Mouse (Mus musculus) gastrocnemius, postnatal 25 days (tissue): ENCODE measurements around the gene Meaf6. TPM values are rescaled to one million over a fixed set of nuclear protein-coding genes. Genes with fewer than 3 reads are reported as not detected.

Experiments used
- DNase-seq: peaks from one replicate; pipeline ENCODE4 v3.0.0; 2022
- long read RNA-seq, 2 experiments: library from polyadenylated mRNA; stranded (forward); transcript quantifications; one replicate each; pipeline ENCODE4 v2.0.0; 2021
- total RNA-seq, 2 experiments: library from RNA; stranded (reverse); gene quantifications; 1 replicate in 1 of 2; 2 replicates in 1 of 2; pipeline ENCODE4 v1.2.3; 2021

Meaf6 gene
- total RNA-seq, result 10 to 100 TPM; 10.7 to 12.9 TPM
- long read RNA-seq, experiment 1, partial matches to known transcripts, result 0 of 11 reads
- long read RNA-seq, experiment 1, other reads (novel, unspliced or antisense), result 5 of 11 reads
- long read RNA-seq, experiment 2, full-length matches to known transcripts, result 8 of 12 reads
- long read RNA-seq, experiment 2, partial matches to known transcripts, result 1 of 12 reads
- long read RNA-seq, experiment 2, other reads (novel, unspliced or antisense), result 3 of 12 reads

- DNase-seq, result peak; percentile 90
These were observed at the start of gene Meaf6 for GRCm38 (mm10) chr4:125084403-125085345. TSS of gene Meaf6 (plus strand) at chr4:125085134.

DNA sequence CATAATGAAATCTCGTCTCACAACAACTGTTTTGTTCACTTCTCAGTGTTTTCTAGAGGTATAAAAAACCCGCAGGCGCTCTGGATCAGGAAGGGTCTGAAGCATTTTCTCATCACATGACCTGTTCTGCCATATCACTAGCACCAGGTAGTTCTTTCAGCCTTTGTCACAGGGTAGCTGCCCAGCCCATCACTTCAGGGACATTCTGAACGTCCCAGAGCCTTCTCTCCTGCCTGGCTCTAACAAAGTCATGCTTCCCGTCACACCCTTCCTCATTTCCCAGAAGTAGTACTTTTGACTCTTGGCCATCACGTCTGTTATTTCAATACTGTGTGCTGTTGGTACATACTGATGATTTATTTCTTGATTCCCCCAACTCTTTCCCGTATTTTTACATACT lies 40.5 kb upstream of the Meaf6 start:
- no peak for DNase-seq

- no peak for DNase-seq
These were observed 29.5 kb upstream of the Meaf6 start for GRCm38 (mm10) chr4:125055385-125055784.

GRCm38 (mm10) chr4:125056476-125056875 lies 28.5 kb upstream of the Meaf6 start:
- DNase-seq, result no peak

DNA sequence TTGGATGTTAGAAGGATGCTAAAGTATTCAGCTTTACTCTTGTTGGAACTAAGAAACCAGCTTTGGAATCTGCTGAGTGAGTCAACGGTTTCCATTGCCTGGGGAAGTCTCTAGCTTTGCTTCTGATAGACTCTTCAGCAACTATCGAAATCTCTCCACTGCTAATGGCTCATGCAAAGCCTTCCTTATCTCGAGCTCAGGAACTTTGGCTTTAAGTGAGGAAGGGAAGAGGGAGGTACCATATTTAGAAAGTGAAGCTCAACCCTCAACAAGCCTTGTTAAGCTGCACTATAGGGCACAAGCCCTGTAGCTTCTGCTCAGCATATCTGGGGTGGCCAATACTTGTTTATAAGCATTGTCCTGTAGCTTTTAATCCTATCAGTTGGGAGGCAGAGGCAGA lies 27.7 kb upstream of the Meaf6 start:
- no peak for DNase-seq

DNA sequence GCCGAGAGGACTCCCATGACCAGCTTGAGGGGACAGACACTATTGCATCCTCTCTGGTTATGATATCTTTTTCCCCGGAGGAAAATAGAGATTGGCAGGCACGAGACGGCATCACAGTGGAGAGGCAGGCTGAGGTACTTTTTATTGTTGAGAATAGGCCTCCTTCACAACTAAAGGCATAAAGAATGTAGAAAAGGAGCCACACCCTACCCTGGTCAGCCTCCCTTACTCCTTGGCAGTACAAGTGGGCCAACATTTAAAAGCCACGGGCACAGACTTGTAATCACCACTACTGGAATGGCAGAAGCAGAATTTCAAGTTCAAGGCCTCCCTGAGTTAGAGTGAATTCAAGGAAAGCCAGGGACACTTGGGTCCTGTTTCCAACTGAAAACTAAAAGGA lies 26.9 kb upstream of the Meaf6 start:
- no peak for DNase-seq

DNA sequence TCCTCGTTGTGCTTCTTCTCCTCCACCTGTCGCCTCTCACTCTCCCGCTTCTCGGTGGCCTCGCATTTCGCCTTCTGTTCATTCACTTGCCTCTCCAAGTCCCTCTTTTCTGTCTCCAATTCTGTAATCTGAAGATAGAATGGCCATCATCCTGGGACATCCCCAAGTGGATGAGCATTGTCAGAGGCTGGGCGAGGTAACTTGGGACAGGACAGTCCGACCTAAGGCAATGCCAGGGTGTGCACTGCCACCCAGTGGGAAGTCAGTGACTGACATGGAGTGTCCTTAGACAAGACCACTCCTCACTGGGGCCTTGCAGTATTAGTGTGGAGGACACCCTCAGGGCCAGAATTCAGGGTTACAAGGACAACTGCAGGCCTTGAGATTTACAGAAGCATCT lies 25.9 kb upstream of the Meaf6 start:
- no peak for DNase-seq

- DNase-seq, result no peak
These were observed 21.1 kb upstream of the Meaf6 start for GRCm38 (mm10) chr4:125063829-125064228.

DNA sequence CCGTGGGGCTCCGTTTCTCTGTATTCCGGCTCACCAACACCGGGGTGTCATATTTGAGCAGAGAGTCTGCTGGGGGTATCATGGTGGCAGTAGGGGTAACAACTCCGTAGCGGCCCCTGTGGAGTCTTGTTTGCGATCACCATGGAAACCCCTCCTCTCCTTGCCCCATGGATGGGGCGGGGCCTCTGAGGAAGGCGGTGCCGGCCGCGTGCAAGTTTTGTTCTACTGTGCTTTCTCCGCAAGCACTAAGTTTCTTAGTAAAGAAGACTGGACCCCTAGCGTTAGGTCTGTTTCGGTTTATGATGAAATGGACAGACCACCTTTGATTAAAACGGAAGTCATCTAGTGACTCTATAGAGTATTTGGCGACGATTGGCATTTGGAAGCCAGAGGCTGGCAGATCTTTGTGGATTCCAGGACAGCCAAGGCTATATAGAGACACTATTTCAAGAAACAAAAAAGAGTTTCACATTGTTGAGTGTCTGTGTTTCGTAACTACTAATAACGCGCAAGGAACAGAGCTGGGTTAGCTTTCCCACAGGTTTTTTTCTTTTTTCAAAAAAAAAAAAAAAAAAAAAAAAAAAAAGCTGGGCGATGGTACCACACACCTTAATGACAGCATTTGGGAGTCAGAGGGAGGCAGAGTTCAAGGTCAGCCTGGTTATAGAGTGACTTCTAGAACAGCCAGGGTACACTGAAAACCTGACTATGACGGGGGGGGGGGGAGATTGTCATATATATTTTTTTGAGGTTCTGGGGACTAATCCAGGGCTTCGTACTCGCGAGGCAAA lies 19.2 kb upstream of the Meaf6 start, which contains the start of gene Dnali1:
Gene Dnali1 (minus strand): TSS at position 187 of the 791 bp plus-strand sequence.
- peak; percentile 47 for DNase-seq

GRCm38 (mm10) chr4:125066490-125067370 lies 18.2 kb upstream of the Meaf6 start, which contains the start of gene Snip1:
TSS of gene Snip1 (plus strand) at chr4:125066672.
- peak; percentile 91 for DNase-seq

DNA sequence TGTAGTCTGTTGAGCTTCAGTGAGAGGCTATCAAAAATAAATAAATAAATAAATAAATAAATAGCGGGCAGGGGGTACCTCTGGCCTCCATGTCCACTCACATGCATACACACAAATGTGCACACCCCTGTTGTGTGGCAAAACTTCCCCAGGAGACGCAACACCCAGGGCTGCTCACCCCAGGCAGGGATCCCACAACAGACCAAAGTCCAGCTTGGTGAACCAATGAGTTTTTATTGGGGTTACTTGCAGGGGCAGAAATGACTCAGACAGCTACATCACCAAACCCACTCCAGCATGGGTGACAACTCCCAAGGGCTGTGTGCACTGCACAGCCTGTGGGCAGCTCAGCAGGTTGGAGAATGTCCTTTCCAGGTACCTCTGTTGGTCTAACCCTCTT lies 7.2 kb upstream of the Meaf6 start:
- no peak for DNase-seq

DNA sequence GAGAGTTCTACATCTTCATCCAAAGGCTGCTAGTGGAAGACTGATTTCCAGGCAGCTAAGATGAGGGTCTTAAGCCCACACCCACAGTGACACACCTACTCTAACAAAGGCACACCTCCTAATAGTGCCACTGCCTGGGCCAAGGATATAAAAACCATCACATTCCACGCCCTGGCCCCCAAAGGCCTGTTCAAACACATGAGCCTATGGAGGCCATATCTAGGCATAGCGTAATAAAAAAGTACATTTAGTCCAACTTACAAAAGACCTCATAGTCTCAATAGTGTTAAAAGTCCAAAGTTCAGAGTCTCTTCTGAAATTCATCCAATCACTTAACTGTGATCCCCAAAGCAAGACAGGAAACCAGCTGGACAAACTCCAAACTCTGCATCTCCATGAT lies 6.2 kb upstream of the Meaf6 start:
- no peak for DNase-seq

- no peak for DNase-seq
These were observed 460 bp downstream of the Meaf6 start for GRCm38 (mm10) chr4:125085346-125085841.

GRCm38 (mm10) chr4:125093031-125093430 lies 8.1 kb downstream of the Meaf6 start:
- DNase-seq, result no peak

GRCm38 (mm10) chr4:125096066-125096465 lies 11.1 kb downstream of the Meaf6 start:
- DNase-seq, result no peak

DNA sequence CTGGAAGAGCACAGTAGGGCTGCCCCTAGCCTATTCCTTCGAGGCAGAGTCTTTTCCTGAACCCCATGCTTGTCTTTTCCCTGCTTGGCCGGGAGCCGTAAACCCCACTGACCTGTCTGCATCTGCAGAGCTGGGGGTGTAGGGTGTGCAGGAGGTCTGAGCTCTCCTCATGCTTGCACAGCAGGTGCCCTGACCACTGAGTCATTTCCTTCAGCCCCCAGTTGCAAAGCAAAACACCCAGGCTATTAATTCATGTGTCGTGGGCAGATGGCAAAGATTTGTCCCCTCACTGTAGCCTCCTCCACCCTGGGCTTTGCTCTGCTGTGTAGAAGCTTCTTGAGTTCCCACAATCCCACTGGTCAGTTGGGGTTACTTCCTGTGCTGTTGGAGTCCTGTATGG lies 12.5 kb downstream of the Meaf6 start:
- DNase-seq, result no peak

- DNase-seq, result peak; percentile 51
These were observed 14.5 kb downstream of the Meaf6 start for GRCm38 (mm10) chr4:125099458-125099857.

DNA sequence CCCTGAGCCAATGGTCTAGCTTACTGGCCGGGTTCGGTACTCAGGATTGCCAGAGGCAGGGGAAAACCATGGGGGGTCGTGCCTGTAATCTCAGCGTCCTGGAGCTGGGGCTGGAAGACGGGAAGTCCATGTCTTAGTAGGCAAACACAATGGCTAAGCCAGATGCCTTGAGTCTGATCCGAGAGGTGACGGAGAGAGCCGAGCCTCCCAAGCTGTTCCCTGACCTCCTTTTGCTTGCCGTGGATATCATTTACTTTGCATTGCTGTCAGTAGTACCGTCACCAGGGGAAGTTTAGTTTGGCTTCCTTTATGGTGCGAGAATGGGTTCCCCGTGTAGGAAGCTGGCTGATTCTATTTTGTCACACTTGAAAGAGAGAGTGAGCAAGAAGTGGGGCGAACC lies 16.4 kb downstream of the Meaf6 start:
- DNase-seq, result no peak

DNA sequence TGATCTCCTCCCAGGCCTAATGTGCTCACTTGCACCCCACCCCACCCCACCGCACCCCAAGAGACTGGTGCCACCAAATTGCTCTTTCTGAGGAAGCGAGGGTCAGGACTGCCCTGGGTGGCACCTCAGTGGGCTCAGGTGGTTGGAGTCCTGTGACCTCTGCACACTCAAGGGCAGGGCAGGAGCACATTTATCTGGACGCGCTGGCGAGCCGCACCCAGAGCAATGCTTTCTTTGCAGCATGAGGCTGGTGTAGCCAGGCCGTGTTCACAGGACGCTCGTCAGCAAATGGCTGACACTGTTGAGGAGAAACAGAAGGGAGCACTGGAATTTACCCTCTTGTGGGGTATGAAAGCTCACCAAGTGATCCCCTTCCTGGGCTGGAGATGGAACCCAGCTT lies 20.4 kb downstream of the Meaf6 start:
- no peak for DNase-seq

- peak; percentile 77 for DNase-seq
These were observed 29.7 kb downstream of the Meaf6 start for GRCm38 (mm10) chr4:125114638-125115037.

DNA sequence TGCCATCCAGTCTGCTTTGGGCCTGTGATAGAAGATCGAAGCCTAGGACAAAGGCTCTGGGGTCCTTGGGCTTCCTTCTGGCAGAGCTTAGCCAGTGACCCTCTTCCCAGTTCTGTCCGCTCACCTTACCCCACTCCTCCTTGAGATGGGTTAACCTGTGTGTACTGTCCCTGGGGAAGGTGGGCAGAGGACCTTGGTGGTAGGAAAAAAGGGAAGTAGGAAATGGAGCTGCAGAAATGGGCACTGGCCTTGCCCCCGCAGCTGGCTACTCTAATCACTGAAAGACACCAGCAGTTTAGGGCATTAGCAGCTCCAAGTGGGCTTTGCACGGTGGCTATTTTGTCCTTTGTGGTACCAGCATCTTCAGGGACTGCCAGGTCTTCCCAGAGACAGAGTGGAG lies 30.1 kb downstream of the Meaf6 start:
- DNase-seq, result no peak
